Mouse (Mus musculus): ENCODE data around the gene Btbd11. TPM values are rescaled to one million over a fixed set of nuclear protein-coding genes. Genes with fewer than 3 reads are reported as not detected.

The Btbd11 gene
- polyA plus RNA-seq, 1 experiment = not detected

- no peak for TF ChIP-seq GATA1 (IDR thresholded peaks at IDR 0.05; ENCODE audit: low read length)
These were observed 231.1 kb downstream of the Btbd11 start for GRCm38 (mm10) chr10:85617501-85618417.

GRCm38 (mm10) chr10:85621067-85621466 lies 234.5 kb downstream of the Btbd11 start:
- no peak for TF ChIP-seq GATA1 (IDR thresholded peaks at IDR 0.05; ENCODE audit: low read length)

- TF ChIP-seq GATA1 (IDR thresholded peaks at IDR 0.05; ENCODE audit: low read length) = no peak
These were observed 238.0 kb downstream of the Btbd11 start for GRCm38 (mm10) chr10:85624504-85625169.

- no peak for TF ChIP-seq GATA1 (IDR thresholded peaks at IDR 0.05; ENCODE audit: low read length)
These were observed 238.6 kb downstream of the Btbd11 start for GRCm38 (mm10) chr10:85625170-85625686.

- no peak for TF ChIP-seq GATA1 (IDR thresholded peaks at IDR 0.05; ENCODE audit: low read length)
These were observed 245.4 kb downstream of the Btbd11 start for GRCm38 (mm10) chr10:85632030-85632429.

GRCm38 (mm10) chr10:85633577-85633976 lies 247.0 kb downstream of the Btbd11 start:
- no peak for TF ChIP-seq GATA1 (IDR thresholded peaks at IDR 0.05; ENCODE audit: low read length)

- TF ChIP-seq GATA1 (IDR thresholded peaks at IDR 0.05; ENCODE audit: low read length) = no peak
These were observed 251.0 kb downstream of the Btbd11 start for GRCm38 (mm10) chr10:85637580-85637979.

GRCm38 (mm10) chr10:85638141-85638540 lies 251.5 kb downstream of the Btbd11 start:
- TF ChIP-seq GATA1 (IDR thresholded peaks at IDR 0.05; ENCODE audit: low read length) = no peak

- no peak for TF ChIP-seq GATA1 (IDR thresholded peaks at IDR 0.05; ENCODE audit: low read length)
These were observed 253.0 kb downstream of the Btbd11 start for GRCm38 (mm10) chr10:85639581-85639980.

- TF ChIP-seq GATA1 (IDR thresholded peaks at IDR 0.05; ENCODE audit: low read length) = no peak
These were observed 253.8 kb downstream of the Btbd11 start for GRCm38 (mm10) chr10:85640408-85640807.

- no peak for TF ChIP-seq GATA1 (IDR thresholded peaks at IDR 0.05; ENCODE audit: low read length)
These were observed 258.7 kb downstream of the Btbd11 start for GRCm38 (mm10) chr10:85645346-85645745.

- TF ChIP-seq GATA1 (IDR thresholded peaks at IDR 0.05; ENCODE audit: low read length) = no peak
These were observed 265.1 kb downstream of the Btbd11 start for GRCm38 (mm10) chr10:85651706-85652105.

GRCm38 (mm10) chr10:85655881-85656280 lies 269.3 kb downstream of the Btbd11 start:
- TF ChIP-seq GATA1 (IDR thresholded peaks at IDR 0.05; ENCODE audit: low read length) = no peak

- no peak for TF ChIP-seq GATA1 (IDR thresholded peaks at IDR 0.05; ENCODE audit: low read length)
These were observed 271.3 kb downstream of the Btbd11 start for GRCm38 (mm10) chr10:85657886-85658285.

- TF ChIP-seq GATA1 (IDR thresholded peaks at IDR 0.05; ENCODE audit: low read length) = no peak
These were observed 286.9 kb downstream of the Btbd11 start for GRCm38 (mm10) chr10:85673512-85673921.

- no peak for TF ChIP-seq GATA1 (IDR thresholded peaks at IDR 0.05; ENCODE audit: low read length)
These were observed 292.0 kb downstream of the Btbd11 start for GRCm38 (mm10) chr10:85678635-85679034.

Measured in G1E-ER4 (cell line).